Mouse (Mus musculus) G1E (cell line): ENCODE results near the gene Mapk12. TPM values are rescaled to one million over a fixed set of nuclear protein-coding genes. Genes with fewer than 3 reads are reported as not detected.

Experiments
- ATAC-seq: 2 replicates; pipeline ENCODE4 v1.8.0; 2016; ENCODE audit warnings: mild to moderate bottlenecking; ENCODE audit not compliant: insufficient number of reproducible peaks, poor library complexity, low FRiP score, severe bottlenecking; ENCODE audit errors: extremely low read depth
- DNase-seq: peaks from one replicate; pipeline ENCODE4 v3.0.0; 2012; ENCODE audit warnings: low spot score
- H3K27me3 ChIP-seq: 2 replicates; pipeline ENCODE4 v1.6.1; 2012; ENCODE audit warnings: mild to moderate bottlenecking, low read length, inconsistent platforms; ENCODE audit not compliant: insufficient read depth
- H3K36me3 ChIP-seq: replicated peaks from 2 replicates; pipeline ENCODE3; 2012; ENCODE audit warnings: mild to moderate bottlenecking, inconsistent platforms
- H3K4me1 ChIP-seq: 2 replicates; pipeline ENCODE4 v1.6.1; 2012; ENCODE audit warnings: low read depth, low read length, inconsistent platforms, mixed read lengths; ENCODE audit not compliant: insufficient read depth
- H3K4me3 ChIP-seq: 2 replicates; pipeline ENCODE4 v1.5.1; 2012; ENCODE audit warnings: low read depth, mild to moderate bottlenecking, inconsistent platforms, low read length, moderate library complexity, mixed read lengths
- H3K9me3 ChIP-seq: replicated peaks from 2 replicates; pipeline ENCODE4 v1.6.1; 2012; ENCODE audit warnings: inconsistent platforms
- CTCF ChIP-seq: IDR thresholded peaks from 2 replicates; pipeline ENCODE4 v1.5.1; 2012; ENCODE audit warnings: low read depth, low read length, inconsistent platforms, mixed read lengths
- GATA1 ChIP-seq: IDR thresholded peaks from 2 replicates; pipeline ENCODE4 v1.6.1; 2012; ENCODE audit warnings: borderline replicate concordance, low read length, inconsistent platforms, mixed read lengths
- GATA2 ChIP-seq: IDR thresholded peaks from 2 replicates; pipeline ENCODE4 v1.6.1; 2012; ENCODE audit warnings: low read depth, low read length, inconsistent platforms, borderline replicate concordance
- POLR2AphosphoS5 ChIP-seq: IDR thresholded peaks from 2 replicates; pipeline ENCODE4 v1.6.1; 2012; ENCODE audit warnings: low read depth, low read length, inconsistent platforms; ENCODE audit not compliant: insufficient replicate concordance
- TAL1 ChIP-seq: conservative IDR thresholded peaks from 2 replicates; pipeline ENCODE4 v1.6.1; 2012; ENCODE audit warnings: low read depth, low read length, inconsistent platforms, mixed read lengths
- polyA plus RNA-seq: library from polyadenylated mRNA; stranded (reverse); fragments of >175 nt; gene quantifications from 2 replicates; pipeline ENCODE4 v1.2.3, GENCODE M21; 2012
- total RNA-seq, 2 experiments: library from RNA; stranded (forward) in 1 of 2; stranded (reverse) in 1 of 2; fragments of 200-1000 nt in 1 of 2; fragments of >200 nt in 1 of 2; fragmentation: Nextera tagmentation in 1 of 2; gene quantifications; 2 replicates each; pipeline ENCODE4 v1.2.3; 2014 to 2017

Mapk12 gene
- total and polyA plus RNA-seq, 3 experiments = 0.16 TPM; not detected in 2

DNA sequence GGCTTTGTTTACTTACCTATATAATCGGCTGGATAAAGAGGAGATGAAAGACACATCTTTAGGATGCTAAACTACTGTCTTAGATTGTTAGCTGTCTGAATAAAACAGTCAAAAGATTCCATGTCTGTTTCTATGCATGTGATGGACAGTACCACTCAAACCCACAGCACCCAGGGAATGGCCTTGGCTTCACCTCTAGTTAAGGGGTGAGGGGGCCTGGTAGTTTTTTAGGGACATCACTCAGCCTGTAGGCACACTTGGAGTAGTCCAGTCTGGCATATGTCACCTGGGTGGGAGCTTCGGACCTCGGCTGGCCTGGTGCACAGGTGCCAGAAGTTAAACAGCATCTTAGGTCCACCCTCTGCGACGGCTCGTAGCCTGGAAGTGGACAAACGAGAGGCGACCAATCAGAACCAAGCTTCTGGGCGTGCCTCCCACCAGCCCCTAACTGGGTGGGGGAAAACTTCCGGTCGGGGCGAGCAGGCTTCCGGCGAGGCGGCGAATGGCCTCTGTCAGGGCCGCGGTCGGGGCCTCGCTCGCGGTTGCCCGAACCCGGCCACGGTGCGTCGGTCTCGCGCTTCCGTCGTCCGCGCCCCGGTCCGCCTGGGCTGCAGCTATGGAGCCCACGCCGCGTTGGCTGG, 51.8 kb downstream of the Mapk12 start, which contains the start of gene Selenoo:
Gene Selenoo (plus strand): TSS at position 478 of the 641 bp plus-strand sequence.
- Histone ChIP-seq H3K4me1 (peaks cover 28% of the 10 kb centered on the region), H3K9me3 (no peaks in the 10 kb centered on the region), H3K4me3 (peak within 1 kb of the TSS; percentile 98), H3K36me3 (peaks cover 75% of the 10 kb centered on the region), H3K27me3 (no peaks in the 10 kb centered on the region)
- ATAC-seq = peak; percentile 97
- no peak for TF ChIP-seq GATA2
- no peak for TF ChIP-seq GATA1
- no peak for TF ChIP-seq CTCF
- no peak for TF ChIP-seq POLR2AphosphoS5
- no peak for TF ChIP-seq TAL1
- DNase-seq = peak; percentile 100

DNA sequence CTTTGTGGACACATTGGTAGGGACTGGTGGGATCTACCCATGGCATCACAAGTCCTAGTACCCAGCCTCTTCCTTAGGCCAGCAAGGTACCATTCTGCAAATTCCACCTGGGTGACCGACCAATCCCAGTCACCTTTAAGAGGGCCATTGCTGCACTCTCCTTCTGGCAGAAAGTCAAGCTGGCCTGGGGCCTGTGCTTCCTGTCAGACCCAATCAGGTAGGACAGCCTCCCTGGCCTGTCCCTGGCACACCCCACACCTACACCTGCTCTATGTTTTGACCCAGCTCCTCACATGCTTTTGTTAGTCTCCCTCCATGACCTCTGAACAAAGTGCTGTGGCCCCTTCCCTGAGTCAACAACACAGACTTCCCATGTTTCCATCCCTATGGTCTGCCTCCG, 55.7 kb downstream of the Mapk12 start:
- no peak for TF ChIP-seq POLR2AphosphoS5
- TF ChIP-seq TAL1 = no peak
- TF ChIP-seq CTCF = no peak
- no peak for TF ChIP-seq GATA2
- TF ChIP-seq GATA1 = no peak
- no peak overlapping the region for H3K4me3 ChIP-seq
- H3K36me3 ChIP-seq = peaks cover 83% of the 10 kb centered on the region
- H3K27me3 ChIP-seq = no peaks in the 10 kb centered on the region
- no peaks in the 10 kb centered on the region for H3K9me3 ChIP-seq
- DNase-seq = no peak
- H3K4me1 ChIP-seq = peaks cover 27% of the 10 kb centered on the region
- ATAC-seq = no peak

DNA sequence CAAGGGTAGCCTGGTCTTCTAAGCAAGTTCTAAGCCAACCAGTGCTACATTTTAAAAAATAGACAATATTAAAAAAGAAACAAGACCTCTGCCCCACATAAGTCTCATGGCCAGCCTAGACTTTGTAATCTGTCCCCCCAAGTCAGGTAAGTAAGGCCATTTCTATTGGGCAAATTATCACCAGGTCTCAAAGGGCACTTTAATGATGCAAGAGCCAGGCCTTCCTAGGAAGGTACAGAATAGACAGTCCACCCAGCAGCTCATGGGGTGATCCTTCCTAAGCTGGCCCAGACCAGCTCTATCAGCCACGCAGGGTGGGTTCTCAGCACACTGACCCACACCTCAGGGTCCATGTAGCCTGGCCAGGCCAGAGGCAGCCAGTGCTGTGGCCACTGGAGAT, 56.6 kb downstream of the Mapk12 start:
- Histone ChIP-seq H3K36me3 (peaks cover 91% of the 10 kb centered on the region), H3K4me3 (no peak overlapping the region), H3K4me1 (peaks cover 28% of the 10 kb centered on the region), H3K27me3 (no peaks in the 10 kb centered on the region), H3K9me3 (no peaks in the 10 kb centered on the region)
- no peak for DNase-seq
- no peak for TF ChIP-seq POLR2AphosphoS5
- no peak for TF ChIP-seq TAL1
- no peak for TF ChIP-seq GATA2
- TF ChIP-seq CTCF = no peak
- TF ChIP-seq GATA1 = no peak
- no peak for ATAC-seq

Other genes with a start within 250 kb of the Mapk12 start
Only the 20 nearest of the 21 such genes appear.
- gene Ttll8, start 186.3 kb downstream of the Mapk12 start, total RNA-seq (2014; fragmentation: Nextera tagmentation) = not detected in 2 replicates
- 0.49 TPM in 1 of 2 replicates, not detected in the other for gene Ttll8, start 186.3 kb downstream of the Mapk12 start, total RNA-seq (2017)
- gene Ttll8, start 186.3 kb downstream of the Mapk12 start, polyA plus RNA-seq = not detected in 2 replicates
- not detected in 2 replicates for gene Mlc1, start 161.7 kb downstream of the Mapk12 start, total RNA-seq (2014; fragmentation: Nextera tagmentation)
- 0.11 TPM in 1 of 2 replicates, not detected in the other for gene Mlc1, start 161.7 kb downstream of the Mapk12 start, total RNA-seq (2017)
- gene Mlc1, start 161.7 kb downstream of the Mapk12 start, polyA plus RNA-seq = not detected in 2 replicates
- gene Mov10l1, start 157.8 kb downstream of the Mapk12 start, total RNA-seq (2014; fragmentation: Nextera tagmentation) = not detected in 2 replicates
- gene Mov10l1, start 157.8 kb downstream of the Mapk12 start, total RNA-seq (2017) = not detected in 2 replicates
- not detected in 2 replicates for gene Mov10l1, start 157.8 kb downstream of the Mapk12 start, polyA plus RNA-seq
- gene Panx2, start 81.0 kb downstream of the Mapk12 start, total RNA-seq (2014; fragmentation: Nextera tagmentation) = not detected in 2 replicates
- gene Panx2, start 81.0 kb downstream of the Mapk12 start, total RNA-seq (2017) = 0.11 TPM in 1 of 2 replicates, not detected in the other
- gene Panx2, start 81.0 kb downstream of the Mapk12 start, polyA plus RNA-seq = 0.01 TPM in 1 of 2 replicates, not detected in the other
- gene Trabd, start 65.6 kb downstream of the Mapk12 start, total RNA-seq (2014; fragmentation: Nextera tagmentation) = 27.5 and 27.6 TPM in 2 replicates
- 22.1 and 27.3 TPM in 2 replicates for gene Trabd, start 65.6 kb downstream of the Mapk12 start, total RNA-seq (2017)
- 60.3 and 67.7 TPM in 2 replicates for gene Trabd, start 65.6 kb downstream of the Mapk12 start, polyA plus RNA-seq
- gene Selenoo, start 51.6 kb downstream of the Mapk12 start, total RNA-seq (2014; fragmentation: Nextera tagmentation) = 15.9 and 17.8 TPM in 2 replicates
- 25.2 and 28.4 TPM in 2 replicates for gene Selenoo, start 51.6 kb downstream of the Mapk12 start, total RNA-seq (2017)
- gene Selenoo, start 51.6 kb downstream of the Mapk12 start, polyA plus RNA-seq = 11.6 and 14.0 TPM in 2 replicates
- 41.4 and 55.2 TPM in 2 replicates for gene Tubgcp6, start 17.6 kb downstream of the Mapk12 start, total RNA-seq (2014; fragmentation: Nextera tagmentation)
- 19.3 and 21.5 TPM in 2 replicates for gene Tubgcp6, start 17.6 kb downstream of the Mapk12 start, total RNA-seq (2017)
- 31.8 and 35.4 TPM in 2 replicates for gene Tubgcp6, start 17.6 kb downstream of the Mapk12 start, polyA plus RNA-seq
- gene Hdac10, start 12.0 kb downstream of the Mapk12 start, total RNA-seq (2014; fragmentation: Nextera tagmentation) = 6.8 and 9.3 TPM in 2 replicates
- 16.1 and 22.3 TPM in 2 replicates for gene Hdac10, start 12.0 kb downstream of the Mapk12 start, total RNA-seq (2017)
- 11.5 and 18.3 TPM in 2 replicates for gene Hdac10, start 12.0 kb downstream of the Mapk12 start, polyA plus RNA-seq
- gene Mapk11, start 8.9 kb upstream of the Mapk12 start, total RNA-seq (2014; fragmentation: Nextera tagmentation) = not detected in 2 replicates
- gene Mapk11, start 8.9 kb upstream of the Mapk12 start, total RNA-seq (2017) = 0.38 and 0.46 TPM in 2 replicates
- gene Mapk11, start 8.9 kb upstream of the Mapk12 start, polyA plus RNA-seq = 0.07 TPM in 1 of 2 replicates, not detected in the other
- gene Plxnb2, start 40.1 kb upstream of the Mapk12 start, total RNA-seq (2014; fragmentation: Nextera tagmentation) = 9.9 and 10.6 TPM in 2 replicates
- gene Plxnb2, start 40.1 kb upstream of the Mapk12 start, total RNA-seq (2017) = 1.8 and 3.1 TPM in 2 replicates
- 15.5 and 17.6 TPM in 2 replicates for gene Plxnb2, start 40.1 kb upstream of the Mapk12 start, polyA plus RNA-seq
- gene Dennd6b, start 55.8 kb upstream of the Mapk12 start, total RNA-seq (2014; fragmentation: Nextera tagmentation) = 3.5 and 4.0 TPM in 2 replicates
- gene Dennd6b, start 55.8 kb upstream of the Mapk12 start, total RNA-seq (2017) = 1.8 and 2.3 TPM in 2 replicates
- gene Dennd6b, start 55.8 kb upstream of the Mapk12 start, polyA plus RNA-seq = 7.3 and 7.6 TPM in 2 replicates
- gene Ppp6r2, start 70.8 kb upstream of the Mapk12 start, total RNA-seq (2014; fragmentation: Nextera tagmentation) = 47.6 and 65.5 TPM in 2 replicates
- gene Ppp6r2, start 70.8 kb upstream of the Mapk12 start, total RNA-seq (2017) = 34.9 and 104 TPM in 2 replicates
- 105 and 107 TPM in 2 replicates for gene Ppp6r2, start 70.8 kb upstream of the Mapk12 start, polyA plus RNA-seq
- gene Sbf1, start 174.6 kb upstream of the Mapk12 start, total RNA-seq (2014; fragmentation: Nextera tagmentation) = 100 and 128 TPM in 2 replicates
- 40.5 and 42.5 TPM in 2 replicates for gene Sbf1, start 174.6 kb upstream of the Mapk12 start, total RNA-seq (2017)
- 104 and 145 TPM in 2 replicates for gene Sbf1, start 174.6 kb upstream of the Mapk12 start, polyA plus RNA-seq
- gene Adm2, start 182.0 kb upstream of the Mapk12 start, total RNA-seq (2014; fragmentation: Nextera tagmentation) = not detected in 2 replicates
- gene Adm2, start 182.0 kb upstream of the Mapk12 start, total RNA-seq (2017) = not detected in 2 replicates
- gene Adm2, start 182.0 kb upstream of the Mapk12 start, polyA plus RNA-seq = 0.11 and 0.12 TPM in 2 replicates
- not detected in 2 replicates for gene Miox, start 193.7 kb upstream of the Mapk12 start, total RNA-seq (2014; fragmentation: Nextera tagmentation)
- gene Miox, start 193.7 kb upstream of the Mapk12 start, total RNA-seq (2017) = 0.11 and 0.12 TPM in 2 replicates
- gene Miox, start 193.7 kb upstream of the Mapk12 start, polyA plus RNA-seq = not detected in 2 replicates
- gene Lmf2, start 215.0 kb upstream of the Mapk12 start, total RNA-seq (2014; fragmentation: Nextera tagmentation) = 42.7 and 76.3 TPM in 2 replicates
- gene Lmf2, start 215.0 kb upstream of the Mapk12 start, total RNA-seq (2017) = 13.7 and 15.3 TPM in 2 replicates
- gene Lmf2, start 215.0 kb upstream of the Mapk12 start, polyA plus RNA-seq = 116 and 125 TPM in 2 replicates
- 147 and 164 TPM in 2 replicates for gene Ncaph2, start 215.0 kb upstream of the Mapk12 start, total RNA-seq (2014; fragmentation: Nextera tagmentation)
- 130 and 148 TPM in 2 replicates for gene Ncaph2, start 215.0 kb upstream of the Mapk12 start, total RNA-seq (2017)
- gene Ncaph2, start 215.0 kb upstream of the Mapk12 start, polyA plus RNA-seq = 68.4 and 78.1 TPM in 2 replicates
- 9.5 and 15.0 TPM in 2 replicates for gene Sco2, start 233.1 kb upstream of the Mapk12 start, total RNA-seq (2014; fragmentation: Nextera tagmentation)
- gene Sco2, start 233.1 kb upstream of the Mapk12 start, total RNA-seq (2017) = 26.2 and 27.8 TPM in 2 replicates
- 62.3 and 64.6 TPM in 2 replicates for gene Sco2, start 233.1 kb upstream of the Mapk12 start, polyA plus RNA-seq
- gene Tymp, start 236.3 kb upstream of the Mapk12 start, total RNA-seq (2014; fragmentation: Nextera tagmentation) = not detected in 2 replicates
- 0.27 and 0.35 TPM in 2 replicates for gene Tymp, start 236.3 kb upstream of the Mapk12 start, total RNA-seq (2017)
- 0.61 and 0.69 TPM in 2 replicates for gene Tymp, start 236.3 kb upstream of the Mapk12 start, polyA plus RNA-seq
- gene Odf3b, start 238.6 kb upstream of the Mapk12 start, total RNA-seq (2014; fragmentation: Nextera tagmentation) = not detected in 2 replicates
- not detected in 2 replicates for gene Odf3b, start 238.6 kb upstream of the Mapk12 start, total RNA-seq (2017)
- gene Odf3b, start 238.6 kb upstream of the Mapk12 start, polyA plus RNA-seq = not detected in 2 replicates